Mouse (Mus musculus): ENCODE results near the gene Psma1. TPM values are rescaled to one million over a fixed set of nuclear protein-coding genes. Genes with fewer than 3 reads are reported as not detected.

Psma1 gene
- polyA plus RNA-seq, 1 experiment from 2014 or later: 399 TPM

GRCm38 (mm10) chr7:114299247-114299646 lies 23.3 kb upstream of the Psma1 start:
- Histone ChIP-seq H3K9me3 (no peaks in the 10 kb centered on the region), H3K4me3 (no peak overlapping the region), H3K9ac (replicated peaks) (no peak overlapping the region), H3K36me3 (no peaks in the 10 kb centered on the region), H3K4me1 (no peaks in the 10 kb centered on the region), H3K27ac (replicated peaks) (no peak overlapping the region), H3K4me2 (replicated peaks) (no peak overlapping the region), H3K27me3 (no peaks in the 10 kb centered on the region)
- no peak for ATAC-seq (ENCODE audit: low FRiP score, low read depth)
- WGBS: 76% methylated on average over 4 of the region's 4 CpGs

DNA sequence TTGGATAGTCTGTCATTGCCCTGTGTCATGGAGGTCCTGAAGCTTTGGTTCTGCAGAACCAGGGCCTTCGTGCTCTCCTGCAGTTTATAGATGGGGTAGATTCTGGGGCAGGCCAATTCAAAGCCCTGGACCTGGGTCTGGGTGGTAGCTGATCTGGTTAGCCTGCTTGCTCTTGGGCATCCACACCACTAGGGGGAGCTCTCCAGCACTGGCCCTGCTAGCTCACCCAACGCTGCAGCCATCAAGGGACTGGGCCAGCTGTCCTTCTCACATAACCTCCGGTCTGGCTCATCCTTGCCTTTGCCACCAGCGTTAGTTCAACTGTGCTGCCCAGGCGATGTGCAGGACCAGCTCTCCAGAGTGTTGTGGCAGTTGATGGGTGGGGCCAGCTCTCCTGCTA lies 18.8 kb upstream of the Psma1 start:
- 88% methylated on average over 5 of the region's 5 CpGs for WGBS
- H3K36me3 ChIP-seq: no peaks in the 10 kb centered on the region
- H3K4me3 ChIP-seq: no peak overlapping the region
- no peaks in the 10 kb centered on the region for H3K9me3 ChIP-seq
- H3K27ac ChIP-seq (replicated peaks): no peak overlapping the region
- H3K4me2 ChIP-seq (replicated peaks): no peak overlapping the region
- ATAC-seq (ENCODE audit: low FRiP score, low read depth): no peak
- no peaks in the 10 kb centered on the region; the same call in 1 of the 2 replicates for H3K27me3 ChIP-seq
- no peak overlapping the region for H3K9ac ChIP-seq (replicated peaks)
- peaks cover 7% of the 10 kb centered on the region for H3K4me1 ChIP-seq

- no peak overlapping the region for H3K4me2 ChIP-seq (replicated peaks)
- no peaks in the 10 kb centered on the region; the same call in 1 of the 2 replicates for H3K27me3 ChIP-seq
- H3K27ac ChIP-seq (replicated peaks): no peak overlapping the region
- no peak overlapping the region for H3K9ac ChIP-seq (replicated peaks)
- no peaks in the 10 kb centered on the region for H3K9me3 ChIP-seq
- peaks cover 7% of the 10 kb centered on the region for H3K4me1 ChIP-seq
- no peak overlapping the region for H3K4me3 ChIP-seq
- WGBS: 79% methylated on average over 5 of the region's 5 CpGs
- no peak for ATAC-seq (ENCODE audit: low FRiP score, low read depth)
- H3K36me3 ChIP-seq: no peaks in the 10 kb centered on the region
Measured at GRCm38 (mm10) chr7:114293903-114294302, 18.0 kb upstream of the Psma1 start.

DNA sequence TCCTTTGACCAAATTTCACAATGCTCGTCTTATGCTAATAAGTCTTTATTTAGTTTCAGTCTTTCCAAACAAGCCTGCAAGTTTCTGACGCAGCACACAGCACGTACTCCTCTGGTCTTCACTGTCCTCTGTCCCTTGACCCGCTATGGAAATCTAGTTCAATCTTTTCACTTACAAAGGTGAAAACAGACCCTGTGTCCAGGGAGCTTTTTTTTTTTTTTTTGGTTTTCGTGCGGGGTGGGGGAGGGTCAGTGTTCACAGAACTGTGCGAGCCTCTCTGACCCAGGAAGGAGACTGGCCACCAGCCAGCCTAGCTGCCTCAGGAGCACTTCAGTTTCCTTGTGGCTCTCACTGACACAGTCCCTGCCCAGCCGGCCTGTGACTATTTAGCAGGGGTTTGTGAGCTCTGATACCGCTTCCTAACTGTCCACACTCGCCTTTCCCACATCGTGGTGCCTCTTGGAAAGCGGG lies 16.6 kb upstream of the Psma1 start:
- Histone ChIP-seq H3K27me3 (no peaks in the 10 kb centered on the region; the same call in 1 of the 2 replicates), H3K9ac (replicated peaks) (no peak overlapping the region), H3K36me3 (no peaks in the 10 kb centered on the region), H3K4me3 (0 out of 2 replicates have a peak overlapping the region, but pooled peaks have one; percentile 14), H3K9me3 (no peaks in the 10 kb centered on the region), H3K4me2 (replicated peaks) (peak overlapping the region; percentile 44), H3K27ac (replicated peaks) (no peak overlapping the region), H3K4me1 (peaks cover 7% of the 10 kb centered on the region)
- peak; percentile 60; the same call in 1 of the 2 replicates for ATAC-seq (ENCODE audit: low FRiP score, low read depth)
- WGBS: 8% methylated on average over 12 of the region's 12 CpGs

- Histone ChIP-seq H3K9me3 (no peaks in the 10 kb centered on the region), H3K36me3 (no peaks in the 10 kb centered on the region), H3K4me1 (peaks cover 7% of the 10 kb centered on the region), H3K4me3 (no peak overlapping the region), H3K4me2 (replicated peaks) (no peak overlapping the region), H3K9ac (replicated peaks) (no peak overlapping the region), H3K27ac (replicated peaks) (no peak overlapping the region), H3K27me3 (no peaks in the 10 kb centered on the region; the same call in 1 of the 2 replicates)
- 26% methylated on average over 15 of the region's 15 CpGs for WGBS
- ATAC-seq (ENCODE audit: low FRiP score, low read depth): no peak
Measured at GRCm38 (mm10) chr7:114291461-114292335, 15.8 kb upstream of the Psma1 start.

DNA sequence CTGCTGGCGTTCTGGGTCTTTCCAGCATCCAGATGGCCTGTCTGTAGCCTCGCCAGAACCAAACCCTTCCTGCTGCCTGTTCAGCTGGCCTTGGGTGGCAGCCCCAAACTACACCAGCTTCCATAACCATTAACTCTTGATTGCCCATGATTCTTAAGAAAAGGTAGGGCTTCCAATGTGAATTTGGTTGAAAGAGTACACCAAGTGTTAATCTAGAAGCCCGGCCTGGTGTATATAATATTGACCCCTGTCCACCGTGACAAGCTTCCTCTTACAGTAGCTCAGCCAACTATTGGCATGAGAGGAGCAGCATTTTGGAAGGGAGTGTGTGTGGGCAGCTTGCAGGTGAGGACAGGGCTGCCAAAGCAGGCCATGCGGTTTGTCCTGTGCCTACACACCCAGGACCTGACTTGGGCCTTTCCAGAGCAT lies 14.2 kb upstream of the Psma1 start:
- Histone ChIP-seq H3K27ac (replicated peaks) (no peak overlapping the region), H3K27me3 (no peaks in the 10 kb centered on the region; the same call in 1 of the 2 replicates), H3K9me3 (no peaks in the 10 kb centered on the region), H3K4me1 (peaks cover 7% of the 10 kb centered on the region), H3K36me3 (no peaks in the 10 kb centered on the region), H3K9ac (replicated peaks) (no peak overlapping the region), H3K4me2 (replicated peaks) (no peak overlapping the region), H3K4me3 (no peak overlapping the region)
- WGBS: 67% methylated on average over 5 of the region's 5 CpGs
- ATAC-seq (ENCODE audit: low FRiP score, low read depth): no peak

- Histone ChIP-seq H3K4me1 (no peaks in the 10 kb centered on the region), H3K27me3 (no peaks in the 10 kb centered on the region), H3K9me3 (no peaks in the 10 kb centered on the region), H3K9ac (replicated peaks) (no peak overlapping the region), H3K36me3 (no peaks in the 10 kb centered on the region), H3K4me3 (no peak overlapping the region), H3K4me2 (replicated peaks) (no peak overlapping the region), H3K27ac (replicated peaks) (no peak overlapping the region)
- 91% methylated on average over 14 of the region's 14 CpGs for WGBS
- no peak for ATAC-seq (ENCODE audit: low FRiP score, low read depth)
Measured at GRCm38 (mm10) chr7:114284296-114284910, 8.5 kb upstream of the Psma1 start.

DNA sequence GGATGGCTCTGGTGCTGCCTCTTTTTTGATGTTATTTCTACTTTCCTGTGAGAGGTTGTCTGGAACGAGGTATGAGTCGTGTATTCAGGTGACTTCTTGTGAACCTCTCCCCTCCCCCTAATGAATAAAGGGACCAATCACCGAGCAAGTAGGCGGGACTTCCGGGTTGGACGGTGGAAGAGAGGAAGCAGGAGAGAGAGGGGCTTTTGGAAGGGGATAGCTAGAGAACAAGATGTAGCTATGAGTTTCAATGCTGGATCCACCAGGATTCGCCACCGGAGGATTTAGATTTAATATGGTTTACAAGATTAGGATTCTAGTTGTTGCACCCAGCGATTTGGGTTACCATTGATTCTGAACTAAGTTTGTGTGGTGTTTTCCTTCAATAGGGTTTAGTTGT lies 7.1 kb upstream of the Psma1 start:
- no peak overlapping the region for H3K9ac ChIP-seq (replicated peaks)
- H3K27me3 ChIP-seq: no peaks in the 10 kb centered on the region
- 77% methylated on average over 9 of the region's 9 CpGs for WGBS
- H3K4me3 ChIP-seq: no peak overlapping the region
- no peaks in the 10 kb centered on the region for H3K36me3 ChIP-seq
- no peak overlapping the region for H3K4me2 ChIP-seq (replicated peaks)
- no peaks in the 10 kb centered on the region for H3K4me1 ChIP-seq
- H3K9me3 ChIP-seq: no peaks in the 10 kb centered on the region
- no peak for ATAC-seq (ENCODE audit: low FRiP score, low read depth)
- no peak overlapping the region for H3K27ac ChIP-seq (replicated peaks)

- H3K36me3 ChIP-seq: no peaks in the 10 kb centered on the region
- H3K4me2 ChIP-seq (replicated peaks): no peak overlapping the region
- ATAC-seq (ENCODE audit: low FRiP score, low read depth): no peak
- H3K4me3 ChIP-seq: no peak overlapping the region
- 0 out of 2 replicates have a peak, but pooled peaks cover 5% of the 10 kb centered on the region for H3K4me1 ChIP-seq
- no peak overlapping the region for H3K9ac ChIP-seq (replicated peaks)
- H3K27me3 ChIP-seq: no peaks in the 10 kb centered on the region
- 55% methylated on average over 3 of the region's 3 CpGs for WGBS
- no peak overlapping the region for H3K27ac ChIP-seq (replicated peaks)
- no peaks in the 10 kb centered on the region for H3K9me3 ChIP-seq
Measured at GRCm38 (mm10) chr7:114281671-114282070, 5.8 kb upstream of the Psma1 start.

GRCm38 (mm10) chr7:114275372-114276004 lies 430 bp downstream of the Psma1 start:
- H3K9me3 ChIP-seq: no peaks in the 10 kb centered on the region
- H3K36me3 ChIP-seq: peaks cover 21% of the 10 kb centered on the region
- H3K27ac ChIP-seq (replicated peaks): peak overlapping the region; percentile 49; the same call in 1 of the 2 replicates
- H3K27me3 ChIP-seq: no peaks in the 10 kb centered on the region
- peak overlapping the region; percentile 92 for H3K4me3 ChIP-seq
- peak overlapping the region; percentile 87 for H3K9ac ChIP-seq (replicated peaks)
- WGBS: 3% methylated on average over 24 of the region's 24 CpGs
- H3K4me2 ChIP-seq (replicated peaks): peak overlapping the region; percentile 75
- peaks cover 13% of the 10 kb centered on the region for H3K4me1 ChIP-seq
- ATAC-seq (ENCODE audit: low FRiP score, low read depth): peak; percentile 41; the same call in 1 of the 2 replicates

- peaks cover 84% of the 10 kb centered on the region for H3K36me3 ChIP-seq
- no peak for ATAC-seq (ENCODE audit: low FRiP score, low read depth)
- H3K4me3 ChIP-seq: no peak overlapping the region
- WGBS: 96% methylated on average over 5 of the region's 5 CpGs
- H3K4me1 ChIP-seq: no peaks in the 10 kb centered on the region
- H3K27me3 ChIP-seq: no peaks in the 10 kb centered on the region
- no peak overlapping the region for H3K27ac ChIP-seq (replicated peaks)
- H3K9me3 ChIP-seq: peaks cover 8% of the 10 kb centered on the region; the same call in 1 of the 2 replicates
- no peak overlapping the region for H3K4me2 ChIP-seq (replicated peaks)
- H3K9ac ChIP-seq (replicated peaks): no peak overlapping the region
Measured at GRCm38 (mm10) chr7:114268446-114268845, 7.5 kb downstream of the Psma1 start.
